Mouse (Mus musculus): Measurements from ENCODE around the gene Cdcp1.

DNA sequence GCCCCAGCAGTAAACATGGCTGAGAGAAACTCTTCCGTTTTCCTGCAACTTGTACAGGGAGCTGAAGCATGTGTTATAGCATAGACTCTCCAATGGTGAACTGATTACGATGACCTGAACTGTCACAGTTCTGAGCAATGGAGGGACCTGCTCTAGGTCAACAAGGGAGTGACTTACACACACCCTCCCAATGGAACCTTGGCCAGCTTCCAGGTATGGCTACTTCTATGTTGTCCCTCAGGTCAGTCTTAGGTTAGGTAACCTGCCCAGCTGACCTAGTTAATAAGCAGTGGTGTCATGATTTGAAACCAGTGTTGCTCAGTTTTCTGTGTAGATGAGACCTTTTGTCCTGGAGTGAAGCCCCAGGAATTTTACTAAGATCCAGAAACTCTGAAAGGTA, 8.9 kb downstream of the Cdcp1 start:
- TF ChIP-seq CTCF (conservative IDR thresholded peaks at IDR 0.05; ENCODE audit: insufficient read depth, insufficient read length, low read depth, low read length) (no peak), POLR2A (IDR thresholded peaks at IDR 0.05; ENCODE audit: low read depth, low read length) (no peak)

Measured in kidney, adult 2 months (tissue).